Mouse (Mus musculus): ENCODE results near the gene Snhg11. TPM values are rescaled to one million over a fixed set of nuclear protein-coding genes. Genes with fewer than 3 reads are reported as not detected.
A peak's percentile ranks its signal among the peaks of the same experiment; 100 is the strongest.

Snhg11 gene
- polyA plus RNA-seq, 1 experiment from 2014 or later, result 5.7 TPM

DNA sequence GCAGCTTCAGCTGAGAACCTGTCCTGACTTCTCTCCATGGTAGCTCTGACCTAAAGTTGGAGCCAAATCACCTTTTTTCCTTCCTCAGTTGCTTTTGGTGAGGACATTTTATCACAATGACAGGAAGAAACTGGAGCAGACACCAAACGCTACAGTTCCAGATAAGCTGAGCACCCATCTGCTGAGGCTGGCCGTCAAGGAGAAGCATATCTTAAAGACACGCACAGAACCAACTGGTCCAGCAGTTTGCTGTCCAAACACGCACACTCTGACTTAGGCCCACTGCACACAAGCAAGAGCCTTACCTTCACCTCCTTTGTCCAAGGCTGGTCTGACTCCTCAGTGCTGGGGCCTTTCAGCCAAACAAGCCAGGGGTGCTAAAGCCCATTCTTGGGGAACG, 7.8 kb upstream of the Snhg11 start:
- no peak overlapping the region for H3K4me3 ChIP-seq (ENCODE audit: low read length)
- WGBS, result 78% methylated on average over 5 of the region's 5 CpGs
- no peaks in the 10 kb centered on the region for H3K9me3 ChIP-seq (ENCODE audit: control insufficient read depth, low read length)
- no peaks in the 10 kb centered on the region for H3K27me3 ChIP-seq (replicated peaks; ENCODE audit: control insufficient read depth, insufficient read depth, low read length)
- no peaks in the 10 kb centered on the region for H3K36me3 ChIP-seq (ENCODE audit: control insufficient read depth, insufficient read depth, low read length)
- no peak for ATAC-seq
- H3K4me1 ChIP-seq (ENCODE audit: control insufficient read depth, insufficient read depth, low read length), result no peaks in the 10 kb centered on the region
- no peak overlapping the region for H3K27ac ChIP-seq (ENCODE audit: low read length)
- H3K9ac ChIP-seq (ENCODE audit: low read depth, low read length), result no peak overlapping the region
- H3K4me2 ChIP-seq (ENCODE audit: low read depth, low read length), result no peak overlapping the region

DNA sequence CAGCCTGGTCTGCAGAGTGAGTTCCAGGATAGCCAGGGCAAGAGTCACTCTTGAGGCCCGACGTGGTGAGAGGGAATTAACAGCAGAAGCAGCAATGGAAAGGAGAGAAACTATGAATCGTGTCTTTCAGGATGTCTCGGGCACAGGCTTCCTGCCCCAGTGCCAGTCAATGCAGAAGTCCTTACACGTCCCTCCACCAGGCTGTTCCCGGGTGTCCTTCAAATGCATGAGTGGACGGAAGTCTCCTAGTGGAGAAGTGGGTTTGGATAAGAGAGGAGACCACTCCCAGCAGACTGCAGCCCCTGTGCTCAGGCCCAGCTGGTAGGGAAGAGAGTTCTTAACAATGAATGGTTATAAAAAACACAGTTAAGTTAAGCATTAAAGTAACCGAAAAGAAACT, 7.1 kb upstream of the Snhg11 start:
- H3K9ac ChIP-seq (ENCODE audit: low read depth, low read length), result no peak overlapping the region

DNA sequence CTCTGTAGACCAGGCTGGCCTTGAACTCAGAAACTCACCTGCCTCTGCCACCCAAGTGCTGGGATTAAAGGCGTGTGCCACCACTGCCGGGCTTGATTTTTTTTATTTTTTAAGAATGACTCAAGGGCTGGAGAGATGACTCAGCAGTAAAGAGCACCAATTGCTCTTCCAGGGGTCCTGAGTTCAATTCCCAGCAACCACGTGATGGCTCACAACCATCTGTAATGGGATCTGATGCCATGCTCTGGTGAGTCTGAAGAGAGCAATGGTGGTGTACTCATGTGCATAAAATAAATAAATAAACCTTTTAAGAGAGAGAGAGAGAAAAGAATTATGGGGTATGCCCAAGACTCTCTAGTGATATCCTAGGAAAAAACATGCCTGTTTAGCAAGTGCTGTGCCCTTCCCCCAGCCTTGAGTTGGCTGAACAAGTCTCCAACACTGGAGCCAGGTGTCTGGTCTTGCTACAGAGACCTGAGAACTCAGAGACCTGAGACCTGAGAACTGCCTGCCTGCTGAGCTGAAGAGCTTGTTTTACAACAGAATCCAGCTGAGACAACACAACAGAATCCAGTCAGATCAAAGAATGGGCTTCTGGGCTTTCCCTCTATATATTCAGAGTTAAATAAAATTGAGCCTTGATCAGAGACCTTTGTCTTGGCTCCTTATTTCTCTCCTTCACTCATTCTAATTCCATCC, 5.8 kb upstream of the Snhg11 start:
- 86% methylated on average over 3 of the region's 3 CpGs for WGBS
- Histone ChIP-seq H3K27ac (ENCODE audit: low read length) (no peak overlapping the region), H3K27me3 (replicated peaks; ENCODE audit: control insufficient read depth, insufficient read depth, low read length) (no peaks in the 10 kb centered on the region), H3K4me2 (ENCODE audit: low read depth, low read length) (no peak overlapping the region), H3K4me3 (ENCODE audit: low read length) (no peak overlapping the region), H3K4me1 (ENCODE audit: control insufficient read depth, insufficient read depth, low read length) (no peaks in the 10 kb centered on the region), H3K9me3 (ENCODE audit: control insufficient read depth, low read length) (no peaks in the 10 kb centered on the region), H3K36me3 (ENCODE audit: control insufficient read depth, insufficient read depth, low read length) (no peaks in the 10 kb centered on the region), H3K9ac (ENCODE audit: low read depth, low read length) (no peak overlapping the region)
- ATAC-seq, result no peak

More for the DNA sequence above, 7.1 kb upstream of the Snhg11 start:
- H3K9me3 ChIP-seq (ENCODE audit: control insufficient read depth, low read length), result no peaks in the 10 kb centered on the region
- no peaks in the 10 kb centered on the region for H3K36me3 ChIP-seq (ENCODE audit: control insufficient read depth, insufficient read depth, low read length)
- H3K4me3 ChIP-seq (ENCODE audit: low read length), result no peak overlapping the region
- no peaks in the 10 kb centered on the region for H3K4me1 ChIP-seq (ENCODE audit: control insufficient read depth, insufficient read depth, low read length)
- no peak overlapping the region for H3K4me2 ChIP-seq (ENCODE audit: low read depth, low read length)
- WGBS, result 89% methylated on average over 8 of the region's 8 CpGs
- no peak for ATAC-seq
- no peaks in the 10 kb centered on the region for H3K27me3 ChIP-seq (replicated peaks; ENCODE audit: control insufficient read depth, insufficient read depth, low read length)
- no peak overlapping the region for H3K27ac ChIP-seq (ENCODE audit: low read length)

DNA sequence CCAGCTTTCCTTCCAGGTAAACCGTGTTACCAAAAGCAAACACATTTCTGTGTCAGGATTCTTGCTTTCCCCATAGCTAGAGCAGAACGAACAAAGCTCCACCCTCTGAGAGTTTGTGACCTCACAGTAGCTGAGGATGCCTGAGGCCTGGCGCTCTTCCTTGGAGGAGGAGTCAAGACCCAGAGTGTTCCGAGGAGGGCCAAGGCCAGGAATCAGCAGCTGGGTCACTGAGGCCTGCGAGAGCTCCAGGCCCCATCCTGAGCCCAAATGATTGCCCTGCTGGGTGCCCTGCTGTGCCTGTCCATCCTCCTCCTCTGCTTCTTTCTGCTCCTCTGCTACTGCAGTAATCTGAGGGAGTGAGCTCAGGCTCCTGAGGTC, 5.3 kb upstream of the Snhg11 start:
- no peak overlapping the region for H3K9ac ChIP-seq (ENCODE audit: low read depth, low read length)
- H3K27ac ChIP-seq (ENCODE audit: low read length), result no peak overlapping the region
- no peak overlapping the region for H3K4me3 ChIP-seq (ENCODE audit: low read length)
- H3K36me3 ChIP-seq (ENCODE audit: control insufficient read depth, insufficient read depth, low read length), result no peaks in the 10 kb centered on the region
- no peaks in the 10 kb centered on the region for H3K9me3 ChIP-seq (ENCODE audit: control insufficient read depth, low read length)
- H3K4me1 ChIP-seq (ENCODE audit: control insufficient read depth, insufficient read depth, low read length), result peaks cover under 1% of the 10 kb centered on the region; the same call in 1 of the 2 replicates
- 18% methylated on average over 5 of the region's 5 CpGs for WGBS
- H3K27me3 ChIP-seq (replicated peaks; ENCODE audit: control insufficient read depth, insufficient read depth, low read length), result no peaks in the 10 kb centered on the region; the same call in 1 of the 2 replicates
- no peak for ATAC-seq
- no peak overlapping the region for H3K4me2 ChIP-seq (ENCODE audit: low read depth, low read length)

DNA sequence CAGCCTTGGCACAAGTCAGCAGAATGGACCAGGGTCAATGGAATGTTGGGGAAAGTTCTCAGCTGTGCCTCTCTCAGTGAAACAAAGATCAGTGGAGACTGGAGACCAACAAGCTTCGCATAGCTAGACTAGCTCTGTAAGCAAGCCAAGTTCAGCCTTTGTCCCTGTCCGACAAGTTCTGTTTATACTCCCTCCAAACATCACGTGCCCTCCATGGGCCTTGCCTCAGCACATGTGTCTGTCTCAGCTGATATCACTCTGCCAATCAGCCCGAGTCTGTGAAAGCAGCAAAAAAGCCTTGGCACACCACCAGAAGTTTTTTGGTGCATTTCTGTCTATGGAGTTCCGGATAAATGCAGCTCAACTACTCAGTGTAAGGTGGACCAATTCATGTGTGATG, 2.4 kb upstream of the Snhg11 start:
- H3K4me1 ChIP-seq (ENCODE audit: control insufficient read depth, insufficient read depth, low read length), result peaks cover 5% of the 10 kb centered on the region; the same call in 1 of the 2 replicates
- no peak overlapping the region for H3K9ac ChIP-seq (ENCODE audit: low read depth, low read length)
- no peak overlapping the region for H3K27ac ChIP-seq (ENCODE audit: low read length)
- H3K36me3 ChIP-seq (ENCODE audit: control insufficient read depth, insufficient read depth, low read length), result no peaks in the 10 kb centered on the region
- no peaks in the 10 kb centered on the region for H3K9me3 ChIP-seq (ENCODE audit: control insufficient read depth, low read length)
- H3K4me3 ChIP-seq (ENCODE audit: low read length), result no peak overlapping the region
- peak; percentile 58; the same call in 1 of the 2 replicates for ATAC-seq
- H3K27me3 ChIP-seq (replicated peaks; ENCODE audit: control insufficient read depth, insufficient read depth, low read length), result peaks cover 15% of the 10 kb centered on the region
- WGBS, result 44% methylated on average over 5 of the region's 5 CpGs
- no peak overlapping the region for H3K4me2 ChIP-seq (ENCODE audit: low read depth, low read length)

DNA sequence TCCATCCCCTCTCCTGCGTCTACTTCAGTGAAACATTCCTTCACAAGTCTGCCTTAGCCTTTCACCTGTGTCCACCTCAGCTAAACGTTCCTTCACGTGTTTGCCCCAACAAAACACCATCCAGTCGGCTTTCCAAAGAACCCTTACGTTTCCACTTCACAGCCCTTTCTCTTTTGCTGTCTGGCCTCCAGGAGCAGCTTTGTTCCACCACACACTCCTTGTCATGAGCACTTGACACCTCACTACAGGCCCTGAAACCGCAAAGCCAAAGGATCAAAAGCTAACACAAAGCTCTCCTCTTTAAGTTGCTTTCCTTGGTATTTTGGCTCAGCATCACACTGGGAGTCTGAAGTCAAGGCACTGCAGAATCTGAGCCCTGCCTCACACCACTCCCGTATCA, 1.9 kb upstream of the Snhg11 start:
- no peak overlapping the region for H3K4me2 ChIP-seq (ENCODE audit: low read depth, low read length)
- 73% methylated on average over 7 of the region's 7 CpGs for WGBS

DNA sequence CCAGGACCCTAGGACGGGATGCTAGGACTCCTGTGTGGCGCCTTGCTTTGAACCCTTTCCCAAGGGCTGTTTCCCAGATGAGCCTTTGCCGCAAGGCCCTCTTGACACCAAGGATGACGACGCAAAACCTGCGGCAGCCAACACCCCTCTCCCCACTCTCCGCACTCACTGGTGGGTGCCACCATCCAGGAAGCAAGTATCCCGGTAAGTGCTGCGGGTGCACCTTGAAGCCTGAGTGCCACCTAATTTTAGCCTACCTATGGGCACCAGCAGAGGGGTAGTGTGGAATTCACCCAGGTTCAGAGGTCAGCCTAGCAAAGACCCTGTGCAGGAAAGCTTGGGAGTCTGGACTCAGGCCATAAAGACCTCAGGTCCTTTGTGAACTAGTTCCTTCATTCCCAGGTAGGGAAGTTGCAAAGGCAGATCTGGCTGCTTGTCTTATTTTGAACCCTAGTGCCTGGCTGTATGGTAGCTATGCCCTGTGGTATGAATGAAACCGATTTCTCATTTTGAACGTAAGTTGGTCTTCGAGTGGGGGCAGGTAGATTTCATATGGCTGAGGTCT, 767 bp downstream of the Snhg11 start:
- Histone ChIP-seq H3K36me3 (ENCODE audit: control insufficient read depth, insufficient read depth, low read length) (no peaks in the 10 kb centered on the region), H3K9me3 (ENCODE audit: control insufficient read depth, low read length) (no peaks in the 10 kb centered on the region), H3K4me2 (ENCODE audit: low read depth, low read length) (no peak overlapping the region), H3K4me3 (ENCODE audit: low read length) (peak overlapping the region; percentile 40; the same call in 1 of the 2 replicates), H3K27ac (ENCODE audit: low read length) (no peak overlapping the region), H3K9ac (ENCODE audit: low read depth, low read length) (no peak overlapping the region), H3K4me1 (ENCODE audit: control insufficient read depth, insufficient read depth, low read length) (peaks cover 5% of the 10 kb centered on the region; the same call in 1 of the 2 replicates), H3K27me3 (replicated peaks; ENCODE audit: control insufficient read depth, insufficient read depth, low read length) (peaks cover 15% of the 10 kb centered on the region)
- no peak for ATAC-seq
- 29% methylated on average over 12 of the region's 12 CpGs for WGBS

More for the DNA sequence above, 1.9 kb upstream of the Snhg11 start:
- Histone ChIP-seq H3K9ac (ENCODE audit: low read depth, low read length) (no peak overlapping the region), H3K36me3 (ENCODE audit: control insufficient read depth, insufficient read depth, low read length) (no peaks in the 10 kb centered on the region), H3K27ac (ENCODE audit: low read length) (no peak overlapping the region), H3K4me3 (ENCODE audit: low read length) (no peak overlapping the region), H3K9me3 (ENCODE audit: control insufficient read depth, low read length) (no peaks in the 10 kb centered on the region), H3K27me3 (replicated peaks; ENCODE audit: control insufficient read depth, insufficient read depth, low read length) (peaks cover 15% of the 10 kb centered on the region), H3K4me1 (ENCODE audit: control insufficient read depth, insufficient read depth, low read length) (peaks cover 5% of the 10 kb centered on the region; the same call in 1 of the 2 replicates)
- no peak for ATAC-seq

DNA sequence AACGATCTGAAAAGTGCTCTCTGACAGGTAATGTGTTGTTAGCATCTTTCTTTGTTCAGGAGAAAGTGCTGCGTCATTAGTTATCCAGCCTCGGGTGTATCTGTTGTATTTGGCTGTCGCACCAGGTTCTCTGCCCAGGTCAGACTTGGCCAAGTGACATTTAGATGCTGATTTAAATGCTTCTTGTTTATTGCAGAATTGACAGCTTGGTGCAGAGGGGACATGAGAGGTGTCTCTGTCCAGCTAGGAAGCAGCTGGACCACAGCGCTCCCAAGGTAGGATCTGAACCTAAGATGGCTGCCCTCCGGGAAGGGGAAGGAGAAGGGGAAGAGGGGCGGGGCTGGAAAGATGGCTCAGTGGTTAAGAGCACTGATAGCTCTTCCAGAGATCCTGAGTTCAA, 1.4 kb downstream of the Snhg11 start:
- no peak for ATAC-seq
- Histone ChIP-seq H3K9me3 (ENCODE audit: control insufficient read depth, low read length) (no peaks in the 10 kb centered on the region), H3K4me1 (ENCODE audit: control insufficient read depth, insufficient read depth, low read length) (peaks cover 5% of the 10 kb centered on the region; the same call in 1 of the 2 replicates), H3K9ac (ENCODE audit: low read depth, low read length) (no peak overlapping the region), H3K4me2 (ENCODE audit: low read depth, low read length) (no peak overlapping the region), H3K4me3 (ENCODE audit: low read length) (no peak overlapping the region), H3K27ac (ENCODE audit: low read length) (no peak overlapping the region), H3K36me3 (ENCODE audit: control insufficient read depth, insufficient read depth, low read length) (no peaks in the 10 kb centered on the region), H3K27me3 (replicated peaks; ENCODE audit: control insufficient read depth, insufficient read depth, low read length) (peaks cover 15% of the 10 kb centered on the region)
- WGBS, result 69% methylated on average over 7 of the region's 7 CpGs

DNA sequence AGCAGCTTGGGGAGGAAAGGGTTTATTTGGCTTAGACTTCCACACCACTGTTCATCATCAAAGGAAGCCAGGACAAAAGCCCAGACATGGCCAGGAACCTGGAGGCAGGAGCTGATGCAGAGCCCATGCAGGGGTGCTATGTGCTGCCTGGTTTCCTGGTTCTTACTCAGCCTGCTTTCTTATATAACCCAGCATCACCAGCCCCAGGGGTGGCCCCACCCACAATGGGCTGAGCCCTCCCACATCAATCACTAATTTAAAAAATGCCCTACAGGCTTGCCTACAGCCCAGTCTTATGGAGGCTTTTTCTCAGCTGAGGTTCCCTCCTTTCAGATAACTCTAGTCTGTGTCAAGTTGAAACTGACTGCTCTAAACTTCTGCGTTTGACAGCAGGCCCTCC, 2.4 kb downstream of the Snhg11 start:
- H3K4me3 ChIP-seq (ENCODE audit: low read length), result no peak overlapping the region
- no peak overlapping the region for H3K9ac ChIP-seq (ENCODE audit: low read depth, low read length)
- H3K4me2 ChIP-seq (ENCODE audit: low read depth, low read length), result no peak overlapping the region
- H3K27me3 ChIP-seq (replicated peaks; ENCODE audit: control insufficient read depth, insufficient read depth, low read length), result peaks cover 15% of the 10 kb centered on the region
- no peak for ATAC-seq
- no peaks in the 10 kb centered on the region for H3K9me3 ChIP-seq (ENCODE audit: control insufficient read depth, low read length)
- H3K4me1 ChIP-seq (ENCODE audit: control insufficient read depth, insufficient read depth, low read length), result peaks cover 5% of the 10 kb centered on the region; the same call in 1 of the 2 replicates
- no peak overlapping the region for H3K27ac ChIP-seq (ENCODE audit: low read length)
- no peaks in the 10 kb centered on the region for H3K36me3 ChIP-seq (ENCODE audit: control insufficient read depth, insufficient read depth, low read length)
- WGBS, result 95% methylated on average over 1 of the region's 1 CpGs
